Mouse (Mus musculus) testis, postnatal 10 days (tissue): ENCODE measurements at regions not wholly inside any gene's neighbourhood (a gene's known extent, or its start where the extent isn't known, plus 50 kb on each side); places are given as distances from the start of the nearest gene placed in this dataset.

Experiments used
- DNase-seq: peaks from one replicate; pipeline ENCODE4 v3.0.0; 2021; ENCODE audit warnings: low spot score

- no peak for DNase-seq
Measured at GRCm38 (mm10) chr8:64421502-64422199, 215.6 kb upstream of the Tll1 start.

DNA sequence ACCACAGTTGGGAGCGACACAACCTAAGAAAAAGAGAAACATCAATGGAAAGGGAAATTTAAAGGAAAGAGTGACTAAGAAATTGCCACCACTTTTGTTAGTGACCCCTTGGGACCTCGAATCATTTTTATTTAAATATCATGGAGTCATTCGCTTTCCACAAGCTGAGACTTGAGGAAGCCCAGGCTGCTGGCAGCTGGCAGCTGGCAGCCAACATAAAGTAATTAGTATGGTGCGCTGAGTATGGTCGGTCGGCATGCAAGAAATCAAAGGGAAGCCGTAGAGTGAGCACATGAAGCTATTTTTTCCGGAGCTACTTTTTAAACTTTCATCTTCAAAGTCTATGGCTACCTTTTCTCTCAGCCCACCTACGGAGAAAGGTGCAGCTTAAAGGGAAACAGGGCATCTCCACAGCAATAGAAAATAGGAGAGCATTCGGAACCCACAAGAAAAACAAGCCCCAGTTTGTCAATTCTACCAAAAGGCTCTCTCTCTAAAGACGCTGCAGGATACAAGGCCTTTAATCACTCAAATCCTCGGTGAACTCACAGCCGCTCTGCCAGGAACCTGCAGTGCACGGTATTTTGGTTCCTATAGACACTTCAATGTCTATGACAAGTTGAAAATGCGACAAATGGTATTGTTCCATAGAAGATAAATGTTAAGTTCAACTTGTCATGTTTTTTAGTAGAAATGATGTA, 206.6 kb upstream of the Tll1 start:
- DNase-seq, result no peak

- DNase-seq, result no peak
Measured at GRCm38 (mm10) chr8:64406775-64407490, 200.9 kb upstream of the Tll1 start.

DNA sequence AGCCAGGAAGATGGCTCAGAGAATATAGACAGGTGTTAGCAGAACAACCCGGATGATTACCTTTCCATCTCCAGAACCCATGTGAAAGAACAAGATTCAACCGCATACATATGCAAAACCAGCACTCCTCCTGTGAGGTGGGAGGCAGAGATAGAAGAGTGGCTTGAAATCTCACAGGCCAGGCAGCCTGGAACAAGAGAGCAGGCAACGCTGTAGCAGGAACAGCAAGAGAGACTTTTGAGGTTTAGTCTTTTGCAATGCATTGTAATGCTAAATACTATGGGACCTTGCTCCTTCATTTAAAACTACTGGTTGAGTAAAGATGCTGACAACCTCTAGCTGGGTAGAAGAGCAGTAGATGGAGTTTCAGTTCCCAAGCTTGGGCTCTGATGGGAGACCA, 193.5 kb upstream of the Tll1 start:
- DNase-seq, result no peak

DNA sequence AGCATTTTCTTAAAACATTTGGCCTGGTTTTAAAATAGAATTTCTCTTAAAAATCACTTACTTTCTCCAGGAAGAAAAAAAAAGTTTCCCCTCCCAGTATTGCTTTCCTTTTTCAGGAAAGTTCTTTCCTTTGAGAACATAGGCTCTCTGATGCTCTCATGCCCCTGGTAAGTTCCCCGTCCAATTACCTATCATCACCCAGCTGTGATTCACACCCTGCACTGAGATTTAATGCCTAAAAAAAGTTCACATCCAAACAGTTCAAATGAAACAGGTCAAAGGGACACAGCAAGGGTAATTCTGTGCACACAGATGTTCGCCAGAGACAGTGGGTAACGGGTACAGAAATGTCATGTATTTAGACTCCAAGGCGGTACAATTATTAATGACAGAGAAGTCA, 191.8 kb upstream of the Tll1 start:
- no peak for DNase-seq

GRCm38 (mm10) chr8:64395816-64396215, 189.7 kb upstream of the Tll1 start:
- DNase-seq, result no peak

DNA sequence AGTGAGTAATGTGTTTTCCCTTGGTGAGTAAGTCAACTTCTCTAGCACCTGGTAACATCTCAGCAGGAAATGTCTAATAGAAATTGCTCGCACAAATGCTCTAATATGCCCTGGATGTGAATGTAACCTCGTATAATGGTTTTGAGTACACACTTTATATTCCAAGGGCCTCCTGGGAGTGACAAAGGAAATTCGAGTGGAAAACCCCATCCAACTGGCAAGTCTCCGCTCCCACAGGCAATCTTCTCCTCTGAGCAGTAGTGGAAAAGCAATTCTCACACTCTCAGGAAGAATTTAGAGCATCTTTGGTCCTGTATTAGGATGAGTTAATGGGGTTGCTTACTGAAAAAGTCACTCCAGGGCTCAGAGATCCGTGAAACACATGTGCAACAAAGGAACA, 183.4 kb upstream of the Tll1 start:
- no peak for DNase-seq

- no peak for DNase-seq
Measured at GRCm38 (mm10) chr8:64388299-64388698, 182.2 kb upstream of the Tll1 start.

DNA sequence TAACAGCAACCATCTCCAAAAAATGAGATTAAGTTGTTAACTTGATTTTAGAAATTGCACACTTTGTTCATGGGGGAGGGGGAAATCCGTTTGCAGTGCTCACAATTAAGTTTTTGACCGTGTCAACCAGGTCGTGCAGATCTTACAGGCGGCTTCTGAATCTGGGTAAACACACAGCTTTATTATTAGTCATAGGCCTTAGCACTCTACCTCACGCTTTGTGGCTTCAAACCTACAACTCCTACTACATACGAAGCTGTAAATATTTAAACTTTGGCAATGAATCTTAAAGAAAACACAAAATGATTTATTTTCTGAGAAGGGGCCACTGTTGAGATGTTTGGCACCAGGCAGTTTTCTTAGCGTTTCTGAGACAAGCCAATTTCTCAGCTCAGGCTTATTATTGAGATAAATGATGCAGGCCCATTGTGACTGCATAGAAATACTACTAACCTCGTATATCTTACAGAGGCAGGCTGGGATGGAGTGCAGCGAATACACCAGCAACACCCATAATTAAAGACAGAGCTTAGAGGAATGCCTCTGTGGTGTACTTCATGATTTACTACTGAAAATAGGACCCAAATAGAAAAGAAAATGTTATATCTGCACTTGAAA, 173.8 kb upstream of the Tll1 start:
- DNase-seq, result no peak

GRCm38 (mm10) chr8:64377830-64378229, 171.8 kb upstream of the Tll1 start:
- DNase-seq, result no peak

DNA sequence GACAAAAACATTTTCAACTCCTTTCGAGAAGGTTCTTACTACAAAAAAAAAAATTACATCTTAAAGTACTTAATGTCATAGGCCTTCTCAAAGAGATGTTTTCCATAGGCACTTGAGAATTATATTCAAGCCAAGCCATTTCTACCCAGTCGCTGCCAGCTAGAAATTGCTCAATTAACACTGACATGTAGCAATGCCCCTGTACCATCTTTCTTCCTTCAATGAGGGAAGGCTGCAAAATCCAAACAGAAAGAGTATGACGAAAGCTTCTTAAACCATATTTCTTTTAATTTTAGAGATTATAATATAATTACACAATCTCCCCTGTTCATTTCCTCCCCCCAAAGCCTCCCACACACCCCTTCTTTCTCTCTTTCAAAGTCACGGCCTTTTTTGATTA, 169.4 kb upstream of the Tll1 start:
- DNase-seq, result no peak

GRCm38 (mm10) chr8:64374980-64375379, 168.9 kb upstream of the Tll1 start:
- DNase-seq, result no peak

- DNase-seq, result no peak
Measured at GRCm38 (mm10) chr8:64369973-64370372, 163.9 kb upstream of the Tll1 start.

GRCm38 (mm10) chr8:64367906-64368305, 161.8 kb upstream of the Tll1 start:
- no peak for DNase-seq

DNA sequence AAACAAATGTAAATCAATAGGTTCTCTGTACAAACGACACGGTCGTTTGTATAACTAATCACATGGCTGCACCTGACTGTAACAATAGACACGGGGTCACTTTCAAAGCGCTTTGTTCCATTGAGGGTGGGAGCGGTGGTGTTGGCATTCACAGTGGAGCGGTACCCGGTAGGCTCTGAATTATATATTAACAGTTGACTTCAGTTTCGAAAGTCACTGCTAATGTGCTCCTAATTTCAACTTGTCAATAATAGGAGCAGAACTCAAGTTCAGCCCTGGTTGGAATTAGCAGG, 160.8 kb upstream of the Tll1 start:
- no peak for DNase-seq

DNA sequence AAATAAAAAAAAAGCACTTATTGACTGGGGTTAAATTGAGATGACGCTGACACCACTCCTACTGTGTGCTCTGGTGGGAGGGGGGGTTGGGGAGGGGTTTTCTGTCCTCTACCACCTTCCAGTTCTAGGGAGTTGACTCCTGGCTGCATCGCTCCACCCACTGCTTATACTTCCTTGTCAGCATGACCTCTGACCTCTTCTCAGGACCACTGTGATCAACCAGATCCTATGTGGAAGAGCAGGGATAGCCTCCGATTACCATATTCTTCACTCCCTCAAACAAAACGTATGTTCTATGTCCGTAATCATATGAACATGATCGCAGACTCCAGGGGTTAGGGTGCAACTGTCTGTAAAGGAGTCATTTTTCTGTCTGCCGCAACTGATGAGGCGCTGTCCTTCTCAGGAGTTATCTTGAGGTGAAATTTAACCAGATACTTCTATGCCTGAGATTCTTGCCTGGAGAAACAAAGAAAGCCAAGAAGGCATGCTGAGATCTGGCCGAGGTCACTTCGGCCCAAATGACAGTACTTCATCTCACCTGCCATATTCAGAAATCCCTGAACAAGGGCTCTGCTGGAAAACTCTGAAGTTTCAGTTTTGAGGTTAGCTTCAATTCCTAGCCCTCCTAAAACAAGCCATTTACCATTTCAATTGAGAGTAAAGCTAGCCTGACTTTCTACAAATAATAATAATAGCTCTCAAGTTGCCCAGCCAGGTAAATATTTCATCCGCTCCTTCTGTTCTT, 160.3 kb upstream of the Tll1 start:
- DNase-seq, result no peak

GRCm38 (mm10) chr8:64357092-64357491, 151.0 kb upstream of the Tll1 start:
- DNase-seq, result no peak

DNA sequence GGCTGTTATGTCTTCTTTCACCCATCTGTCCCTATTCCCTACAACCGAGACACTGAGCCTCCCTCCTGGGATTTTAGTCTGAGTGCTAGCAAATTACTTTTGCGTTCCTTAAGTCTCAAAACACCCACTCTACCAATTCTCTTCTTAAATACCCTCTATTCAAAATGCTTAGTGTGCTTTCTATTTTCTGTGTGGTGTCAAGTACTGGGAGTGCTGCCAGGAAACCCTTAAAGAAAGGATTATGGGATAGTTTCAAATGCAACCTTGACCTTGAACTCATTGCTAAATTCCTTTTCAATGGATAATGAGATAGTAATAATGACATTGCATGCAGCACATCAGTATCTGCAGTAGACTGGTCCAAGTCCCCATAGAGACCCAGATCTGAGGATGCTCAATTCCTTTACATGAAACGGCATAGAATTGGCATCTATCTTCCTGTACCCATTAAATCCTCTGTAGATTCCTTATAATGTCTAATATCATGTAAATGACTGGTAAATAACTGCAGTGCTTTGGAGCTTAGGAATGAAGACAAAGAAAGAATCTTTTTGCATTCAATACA, 142.1 kb upstream of the Tll1 start:
- DNase-seq, result no peak

DNA sequence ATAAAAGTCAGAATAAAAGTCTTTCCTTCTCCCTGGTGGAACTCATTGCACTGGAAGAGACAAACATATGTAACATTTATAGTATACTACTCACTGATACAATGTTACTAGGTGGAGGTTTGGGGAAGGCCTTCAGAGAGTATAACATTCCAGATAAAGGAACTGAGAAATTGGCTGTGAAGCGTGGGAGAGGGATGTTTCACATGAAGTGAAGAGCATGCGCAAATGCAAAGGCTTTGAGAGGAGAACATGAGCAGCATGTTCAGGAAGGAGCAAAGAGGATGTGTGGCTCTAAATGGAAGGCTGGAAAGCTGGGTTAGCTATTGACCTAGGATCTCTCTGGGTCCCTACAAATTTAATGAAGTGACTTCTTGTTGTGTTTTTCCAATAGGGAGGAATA, 141.4 kb upstream of the Tll1 start:
- DNase-seq, result no peak

DNA sequence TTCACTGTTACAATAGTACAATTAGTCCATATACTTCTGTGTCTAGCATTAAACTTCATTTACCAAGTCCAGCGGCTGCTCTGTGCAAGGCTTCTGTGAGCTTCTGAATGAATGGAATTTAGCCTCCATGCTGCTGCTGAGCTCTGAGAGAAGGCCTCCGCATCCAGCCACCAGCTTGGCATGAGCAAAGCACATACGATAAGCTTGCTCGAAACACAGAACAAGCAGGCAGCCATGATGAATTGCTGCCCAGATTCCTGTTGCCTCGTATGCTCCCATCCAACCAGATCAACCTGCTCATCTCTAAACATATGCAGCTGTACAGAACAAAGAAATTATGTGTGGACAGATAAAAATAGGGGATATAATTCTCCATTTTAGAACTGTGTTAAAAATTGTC, 140.4 kb upstream of the Tll1 start:
- DNase-seq, result no peak

GRCm38 (mm10) chr8:64344933-64345332, 138.9 kb upstream of the Tll1 start:
- DNase-seq, result no peak

- DNase-seq, result no peak
Measured at GRCm38 (mm10) chr8:64343600-64343999, 137.5 kb upstream of the Tll1 start.
